Mouse (Mus musculus): ENCODE data around the gene Map4k1. TPM values are rescaled to one million over a fixed set of nuclear protein-coding genes. Genes with fewer than 3 reads are reported as not detected.

Map4k1 gene
- total RNA-seq, 1 experiment from 2014 or later: 1.1 TPM

DNA sequence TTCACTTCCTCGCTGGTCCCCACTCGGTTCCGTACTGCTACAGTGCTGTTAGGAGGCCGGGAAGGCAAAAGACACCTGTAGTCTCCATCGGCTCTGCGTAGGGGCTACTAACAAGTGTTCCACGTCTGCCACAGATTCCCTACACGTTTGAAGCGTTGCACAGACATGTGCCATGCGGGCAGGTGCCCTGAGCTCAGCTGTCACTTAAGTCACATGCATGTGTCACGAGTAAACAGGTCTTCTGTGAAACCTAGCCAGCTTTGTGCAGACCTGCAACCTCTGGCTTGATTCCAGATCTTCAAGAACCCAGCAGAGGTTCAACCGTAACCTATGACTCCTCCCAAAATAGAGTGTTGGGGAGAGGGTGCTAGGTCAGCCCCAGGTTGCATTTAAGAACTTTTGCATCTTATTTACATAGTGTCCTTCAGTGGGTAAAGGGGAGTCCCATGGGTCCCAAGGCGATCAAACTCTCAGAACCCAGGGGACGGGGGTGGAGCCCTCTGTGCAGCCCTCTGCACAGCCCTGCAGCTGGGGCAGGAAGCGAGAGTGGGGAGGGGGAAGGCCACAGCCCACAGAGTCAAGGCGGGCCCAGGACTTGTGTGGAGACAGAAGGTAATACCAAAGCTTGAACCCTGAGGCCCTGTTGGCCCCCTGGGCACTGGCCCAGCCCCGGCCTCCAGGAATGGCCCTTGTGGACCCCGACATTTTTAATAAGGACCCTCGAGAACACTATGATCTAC lies 594 bp downstream of the Map4k1 start:
- DNase-seq: no peak

DNA sequence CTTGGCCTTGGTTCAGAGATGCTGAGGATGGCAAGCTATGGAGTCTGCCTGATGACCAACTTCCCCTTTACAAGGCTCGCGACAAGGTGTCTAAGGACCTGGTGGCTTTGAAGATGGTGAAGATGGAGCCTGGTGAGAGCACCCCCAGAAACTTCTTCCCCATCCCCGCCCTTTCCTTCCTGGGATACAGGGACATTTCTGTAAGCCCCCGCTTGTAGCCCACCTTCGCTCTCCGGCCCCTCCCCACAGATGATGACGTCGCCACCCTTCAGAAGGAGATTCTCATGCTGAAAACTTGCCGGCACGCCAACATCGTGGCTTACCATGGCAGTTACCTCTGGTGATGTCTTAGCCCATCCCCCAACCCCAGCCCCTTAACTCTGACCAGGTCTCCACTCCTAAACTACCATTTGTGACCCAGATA lies 1.3 kb downstream of the Map4k1 start:
- no peak for DNase-seq

DNA sequence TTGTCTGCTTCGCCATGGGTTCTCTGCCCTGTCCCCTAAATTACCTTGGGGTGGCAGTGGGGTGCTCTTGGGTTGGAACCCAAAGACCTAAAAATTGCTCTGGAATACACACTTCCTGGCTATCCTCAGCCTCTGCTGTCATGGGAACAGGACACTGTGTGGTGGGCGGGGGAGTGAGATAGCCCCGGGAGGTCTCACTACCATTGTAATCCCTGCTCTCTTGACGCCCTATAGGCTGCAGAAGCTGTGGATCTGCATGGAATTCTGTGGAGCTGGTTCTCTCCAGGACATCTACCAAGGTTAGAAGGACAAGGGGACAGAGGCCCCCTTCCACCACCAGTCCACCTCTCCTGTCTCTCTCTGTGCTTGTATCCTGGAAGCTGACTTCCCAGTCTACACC lies 2.0 kb downstream of the Map4k1 start:
- DNase-seq: no peak

DNA sequence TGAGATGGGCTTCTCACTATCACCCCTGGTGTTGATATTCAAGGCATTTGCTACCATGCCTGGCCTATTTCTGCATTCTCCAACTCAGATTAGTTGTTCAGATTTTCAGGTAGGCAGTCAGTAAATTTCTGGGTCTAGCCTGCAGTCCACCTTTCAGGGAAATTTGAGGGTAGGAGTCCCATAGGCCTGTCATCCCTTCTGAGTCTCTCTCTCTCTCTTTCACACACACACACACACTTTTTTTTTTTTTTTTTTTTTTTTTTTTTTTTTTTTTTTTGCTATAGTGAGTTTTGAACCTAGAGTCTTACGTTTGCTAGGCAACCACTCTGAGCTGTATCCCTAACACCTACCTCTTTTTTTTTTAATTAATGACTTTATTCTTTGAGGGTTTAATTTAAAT lies 2.6 kb downstream of the Map4k1 start:
- DNase-seq: no peak

DNA sequence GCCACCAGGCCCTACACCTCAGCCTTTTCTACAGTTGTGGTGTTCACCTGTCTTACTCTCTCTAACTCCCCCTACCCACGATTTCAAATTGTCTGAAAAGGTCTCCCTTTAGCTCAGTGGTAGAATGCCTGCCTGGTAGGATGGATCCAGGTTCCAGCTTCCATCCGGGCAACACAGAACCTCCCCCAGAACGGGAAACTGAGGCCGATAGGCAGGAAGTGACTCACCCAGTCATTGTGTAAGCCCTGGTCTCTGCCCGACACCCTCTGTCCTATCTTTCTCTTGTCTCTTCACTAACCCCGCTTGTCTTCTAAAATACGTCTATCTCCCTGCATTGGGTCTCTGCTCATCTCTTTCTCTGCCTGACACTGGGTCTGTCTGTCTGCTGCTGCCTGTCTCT lies 3.4 kb downstream of the Map4k1 start:
- no peak for DNase-seq

DNA sequence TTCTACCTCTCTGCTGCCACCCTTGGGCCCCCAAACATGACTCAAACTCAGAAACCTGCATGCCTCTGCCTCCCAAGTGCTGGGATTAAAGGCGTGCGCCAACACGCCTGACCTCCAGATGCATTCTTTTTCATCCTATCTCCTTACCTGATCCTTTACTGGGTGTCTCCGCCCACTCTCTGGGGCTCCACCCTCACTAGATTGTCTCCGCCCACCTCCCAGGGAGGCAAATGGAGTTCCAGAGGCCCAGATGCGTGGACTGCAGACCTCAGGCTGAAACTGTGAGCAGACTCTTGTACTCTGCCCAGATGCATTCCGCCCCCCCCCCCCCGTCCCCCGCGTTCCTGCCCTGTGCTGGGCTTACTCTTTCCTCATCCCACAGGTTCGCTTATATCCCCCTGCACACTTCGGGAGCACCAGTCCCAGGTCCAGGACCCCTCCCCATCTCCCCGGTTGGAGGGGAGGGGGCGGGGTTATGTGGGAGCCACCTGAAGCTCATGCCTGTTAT lies 9.0 kb downstream of the Map4k1 start:
- no peak for DNase-seq

DNA sequence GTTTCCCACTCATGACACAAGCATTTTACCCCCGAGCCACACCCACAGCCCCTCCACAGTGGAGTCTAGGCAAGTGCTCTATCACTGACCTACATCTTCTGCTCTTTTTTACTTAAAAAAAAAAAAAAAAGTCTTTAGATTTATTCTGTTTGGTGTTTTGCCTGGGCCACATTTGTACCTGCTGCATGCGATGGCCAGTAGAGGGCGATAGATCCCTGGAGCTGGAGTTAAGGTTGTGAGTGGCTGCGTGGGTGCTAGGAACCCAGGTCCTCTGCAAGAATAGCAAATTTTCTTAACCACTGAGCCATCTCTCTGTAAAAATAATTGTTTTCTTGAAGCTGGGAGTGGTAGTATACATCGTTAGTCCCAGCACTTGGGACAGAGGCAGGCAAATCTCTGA lies 9.8 kb downstream of the Map4k1 start:
- no peak for DNase-seq

DNA sequence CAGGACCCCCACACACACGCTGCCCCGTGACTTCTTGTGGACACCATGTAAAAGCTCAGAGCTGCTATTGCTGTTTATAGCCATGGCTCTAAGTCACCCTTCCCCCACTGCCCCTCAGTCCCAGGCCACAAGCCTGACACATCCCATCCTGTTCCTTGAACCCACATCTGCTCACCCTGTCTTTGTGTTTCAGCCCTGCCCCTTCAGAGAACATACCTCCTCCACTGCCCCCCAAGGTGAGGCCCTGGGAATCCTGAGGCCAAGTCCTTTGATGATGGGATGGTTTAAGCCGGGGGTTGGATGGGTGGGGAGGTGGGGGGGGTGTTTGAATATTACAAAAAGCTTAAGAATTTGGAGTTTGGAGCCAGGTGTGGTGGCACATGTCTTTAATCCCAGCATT lies 11.1 kb downstream of the Map4k1 start:
- DNase-seq: no peak

DNA sequence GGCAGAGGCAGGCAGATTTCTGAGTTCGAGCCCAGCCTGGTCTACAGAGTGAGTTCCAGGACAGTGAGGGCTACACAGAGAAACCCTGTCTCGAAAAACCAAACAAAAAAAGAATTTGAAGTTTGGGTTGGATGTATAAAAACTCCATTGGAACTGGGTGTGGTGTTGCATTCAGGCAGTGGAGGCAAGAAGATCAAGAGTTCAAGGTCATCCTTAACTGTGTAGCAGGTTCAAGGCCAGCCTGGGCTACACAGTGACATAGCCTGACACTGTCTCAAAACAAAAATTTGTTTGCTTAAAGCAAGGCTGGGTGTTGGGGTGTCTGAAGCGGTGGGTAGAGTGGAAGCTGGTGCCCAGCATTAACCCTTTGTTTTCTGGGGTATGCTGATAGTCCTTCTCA lies 11.6 kb downstream of the Map4k1 start:
- DNase-seq: no peak

DNA sequence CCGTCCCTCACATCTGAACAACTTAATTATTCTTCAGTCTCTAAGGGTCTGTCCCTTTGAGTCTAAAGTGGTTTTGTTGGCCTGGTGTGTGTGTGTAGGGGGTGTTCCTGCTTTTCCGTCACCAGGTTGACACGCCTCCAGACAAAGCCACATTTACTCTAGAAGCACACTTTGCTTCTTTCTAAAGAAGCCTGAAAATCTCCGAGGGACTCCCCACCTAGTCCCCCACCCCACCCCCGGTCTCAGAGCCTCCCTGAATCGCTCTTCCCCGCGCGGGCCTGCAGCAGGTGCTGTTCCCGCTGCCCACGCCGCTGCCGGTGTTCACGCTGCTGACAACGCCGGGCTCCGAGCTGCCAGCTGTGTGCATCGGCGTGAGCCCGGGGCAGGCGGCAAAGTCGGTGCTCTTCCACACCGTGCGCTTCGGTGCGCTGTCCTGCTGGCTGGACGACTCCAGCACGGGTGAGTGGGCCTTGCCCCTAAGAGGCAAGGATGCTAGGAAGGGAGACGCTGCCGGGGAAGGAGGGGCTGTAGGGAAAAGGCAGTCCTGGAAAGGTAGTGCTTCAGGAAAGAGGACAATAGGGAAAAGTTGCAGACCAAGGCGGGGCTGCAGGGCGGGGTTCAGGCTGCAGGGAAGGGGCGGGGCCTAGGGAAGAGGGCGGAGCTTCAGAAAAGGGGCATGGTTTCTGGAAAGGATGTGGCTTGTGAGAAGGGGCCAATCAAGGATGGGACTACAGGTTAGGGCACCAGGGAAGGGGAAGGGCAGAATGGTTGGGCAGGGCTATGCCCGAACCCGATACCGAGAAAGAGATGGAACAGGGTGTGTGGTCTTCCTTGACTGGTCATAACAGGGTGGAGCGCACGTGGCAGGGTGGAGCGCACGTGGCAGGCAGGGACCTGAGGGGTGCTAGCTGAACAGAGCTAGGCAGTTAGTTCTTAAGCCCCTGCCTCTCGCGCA lies 19.1 kb downstream of the Map4k1 start:
- DNase-seq: peak; percentile 43

DNA sequence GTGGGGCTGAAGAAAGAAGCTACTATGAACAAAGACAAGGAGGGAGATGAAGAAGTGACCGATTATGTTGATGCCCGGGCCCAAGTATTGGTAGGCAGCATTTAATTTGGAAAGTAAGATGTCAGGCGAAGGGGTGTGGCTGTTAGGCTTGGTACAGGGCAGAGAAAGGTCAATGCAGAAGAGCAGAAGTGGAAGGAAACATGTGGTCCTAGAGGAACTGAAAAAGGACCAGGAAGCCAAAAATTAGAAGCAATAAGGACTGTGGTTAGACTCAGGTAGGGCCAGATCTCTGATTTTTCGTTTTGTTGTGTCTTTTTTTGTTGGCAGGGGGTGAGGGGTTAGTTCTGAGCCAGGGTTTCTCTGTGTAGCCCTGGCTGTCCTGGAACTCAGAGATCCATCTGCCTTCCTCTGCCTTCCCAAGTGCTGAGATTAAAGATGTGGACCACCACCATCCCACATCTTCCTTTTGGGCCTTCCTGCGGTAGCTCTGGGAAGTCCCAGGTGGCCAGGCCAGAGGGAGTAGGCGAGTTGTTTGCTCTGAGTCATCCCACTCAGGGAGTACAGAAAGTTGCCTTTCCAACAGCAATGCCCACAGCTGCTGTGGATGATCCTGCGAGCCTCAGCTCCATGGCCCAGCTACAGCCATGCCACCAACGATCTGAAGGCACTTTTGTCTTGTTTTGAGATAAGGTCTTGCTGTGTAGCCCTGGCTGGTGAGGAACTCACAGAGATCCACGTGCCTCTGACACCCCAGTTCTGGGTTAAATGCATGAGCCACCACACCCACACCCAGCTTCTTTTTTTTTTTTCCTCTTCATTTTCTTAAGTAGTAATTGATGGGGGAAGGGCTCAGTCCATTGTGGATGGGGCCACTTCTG lies 25.6 kb downstream of the Map4k1 start:
- no peak for DNase-seq

DNA sequence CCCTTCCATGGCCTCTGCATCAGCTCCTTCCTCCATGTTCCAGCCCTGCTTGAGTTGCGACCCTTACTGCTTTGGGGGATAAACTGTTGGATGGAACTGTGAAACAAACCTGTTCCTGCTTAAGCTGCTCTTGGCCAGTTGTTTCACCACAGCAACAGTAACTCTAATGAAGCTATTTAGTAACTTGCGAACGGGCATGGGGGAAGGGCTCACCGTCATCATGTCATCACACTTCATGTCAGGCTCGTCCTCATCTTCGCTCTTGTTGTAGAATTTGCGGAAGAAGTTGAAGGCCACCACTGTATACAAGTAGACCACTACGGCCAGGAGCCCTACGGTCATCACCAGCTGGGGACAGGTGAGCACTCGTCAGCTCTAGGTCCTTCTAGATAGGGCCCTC lies 26.3 kb downstream of the Map4k1 start:
- no peak for DNase-seq

DNA sequence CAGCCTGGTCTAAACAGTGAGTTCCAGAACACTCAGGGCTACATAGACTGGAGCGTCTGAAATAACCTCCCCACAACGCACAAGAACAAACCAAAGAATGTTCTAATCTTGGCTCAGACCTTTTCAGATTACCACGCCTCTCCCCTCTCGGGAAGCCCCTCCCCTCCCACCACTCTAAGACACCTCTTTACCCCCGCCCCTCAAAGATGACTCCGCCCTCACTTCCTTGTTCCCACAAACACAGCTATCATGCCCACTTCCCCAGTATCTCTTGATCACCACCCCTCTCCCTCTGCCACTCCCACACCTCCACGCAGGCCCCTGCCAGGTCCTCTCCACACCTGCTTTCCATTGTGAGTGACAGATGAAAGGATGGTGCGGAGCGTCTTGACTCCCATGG lies 26.9 kb downstream of the Map4k1 start:
- DNase-seq: no peak

DNA sequence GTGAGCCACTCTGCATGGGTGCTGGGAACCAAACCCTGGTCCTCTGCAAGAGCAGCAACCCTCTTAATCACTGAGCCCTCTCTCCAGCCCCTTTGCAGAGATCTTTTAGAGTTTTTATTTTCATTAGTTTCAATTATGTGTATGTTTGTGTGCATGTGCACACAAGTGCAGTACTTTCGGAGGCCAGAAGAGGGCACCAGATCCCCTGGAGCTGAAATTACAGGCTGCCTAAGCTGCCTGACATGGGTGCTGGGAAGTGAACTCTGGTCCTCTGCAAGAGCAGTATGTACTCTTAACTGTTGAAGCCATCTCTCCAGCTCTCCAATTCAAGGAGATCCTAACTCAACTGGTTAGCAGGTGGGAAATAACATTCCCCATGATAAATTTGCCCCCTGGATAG lies 33.1 kb downstream of the Map4k1 start:
- DNase-seq: no peak

DNA sequence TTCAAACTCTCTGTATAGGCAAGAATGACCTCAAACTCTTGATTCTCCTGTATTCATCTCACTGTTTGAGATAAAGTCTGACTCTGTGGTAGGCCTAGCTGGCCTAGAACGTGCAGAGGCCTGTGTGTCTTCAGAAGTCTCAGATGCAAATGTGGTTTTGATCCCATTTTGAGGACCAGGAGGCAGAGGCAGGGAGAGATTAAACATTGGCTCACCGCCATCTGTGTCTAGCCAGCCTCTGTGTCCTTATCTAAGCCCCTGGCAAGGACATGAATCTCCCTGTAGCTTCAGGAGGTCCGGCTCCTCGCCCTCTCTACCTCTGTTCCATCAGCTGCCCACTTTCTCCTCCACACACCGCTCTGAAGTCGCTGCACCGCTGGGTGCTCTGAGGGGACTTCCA lies 34.6 kb downstream of the Map4k1 start:
- no peak for DNase-seq

DNA sequence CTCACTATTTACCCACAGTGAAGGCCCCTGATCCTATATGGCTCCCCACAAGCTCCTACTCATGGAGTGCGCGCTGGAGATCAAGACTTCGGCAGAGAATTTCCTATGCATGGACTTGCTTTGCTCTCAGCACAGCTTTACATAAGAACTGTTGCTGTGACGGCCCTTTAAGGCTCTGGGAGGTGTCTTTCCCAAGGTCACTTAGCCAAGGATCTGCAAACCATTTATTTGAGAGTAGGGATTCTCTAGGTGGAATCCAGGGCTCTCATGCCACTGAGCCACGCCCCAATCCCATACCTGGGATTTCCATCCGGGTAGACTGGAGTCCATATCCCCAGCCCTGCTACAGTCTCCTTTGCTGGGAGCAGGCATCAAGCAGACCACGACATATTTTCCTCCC lies 35.4 kb downstream of the Map4k1 start:
- no peak for DNase-seq

DNA sequence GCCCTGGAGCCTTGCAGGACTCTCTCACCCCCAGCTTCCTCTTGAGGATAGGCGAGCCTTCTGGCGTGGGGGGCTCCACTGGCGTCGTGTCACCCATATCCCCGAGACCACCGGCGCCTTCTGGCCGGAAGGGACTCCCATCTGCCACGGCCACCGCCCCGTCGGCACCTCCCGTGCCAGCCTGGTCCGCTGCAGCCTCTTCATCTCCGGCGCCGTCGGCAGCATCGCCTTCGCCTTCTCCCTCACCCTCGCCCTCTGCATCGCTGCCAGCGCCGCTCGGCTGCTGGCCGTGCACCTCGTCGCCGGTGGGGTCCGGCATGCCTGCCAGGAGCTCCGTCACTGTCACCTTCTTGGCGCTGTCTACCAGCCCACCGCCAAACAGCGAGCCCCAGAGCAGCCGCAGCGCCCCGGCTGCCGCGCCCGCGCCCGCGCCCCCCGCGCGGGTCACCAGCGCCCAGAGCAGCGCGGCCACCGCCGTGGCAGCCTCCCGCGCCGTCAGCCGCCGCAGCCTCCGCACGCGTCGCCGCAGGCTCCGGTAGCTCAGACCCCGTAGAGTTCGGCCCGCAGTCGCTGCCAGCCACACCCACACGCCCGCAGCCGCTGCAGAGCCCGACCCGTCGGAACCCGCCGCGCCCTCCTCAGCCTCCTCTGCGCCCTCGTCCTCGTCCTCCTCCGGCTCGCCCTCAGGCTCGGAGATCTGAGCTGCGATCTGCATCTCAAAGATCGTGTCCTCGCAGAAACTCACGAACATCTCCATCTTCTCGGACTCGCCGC lies 37.8 kb downstream of the Map4k1 start:
- DNase-seq: no peak

DNA sequence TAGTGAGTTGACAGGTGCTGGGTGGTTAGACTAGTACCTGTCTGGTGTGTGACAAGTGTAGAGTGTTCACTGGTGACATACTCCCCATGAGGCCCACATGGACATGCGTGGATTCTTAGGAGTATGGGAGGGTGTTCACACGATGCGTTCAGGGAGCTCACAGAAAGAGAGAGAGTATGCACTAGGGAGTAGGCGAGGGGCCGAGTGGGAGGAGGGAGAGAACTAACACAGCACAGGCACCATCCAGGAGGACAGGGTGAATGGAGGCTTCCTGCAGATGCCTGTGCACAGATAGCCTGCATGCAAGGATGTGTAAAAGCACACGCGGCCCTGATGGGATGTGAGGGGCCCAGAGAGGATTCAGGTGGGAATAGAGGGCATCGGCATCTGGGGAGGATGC lies 40.6 kb downstream of the Map4k1 start:
- no peak for DNase-seq

DNA sequence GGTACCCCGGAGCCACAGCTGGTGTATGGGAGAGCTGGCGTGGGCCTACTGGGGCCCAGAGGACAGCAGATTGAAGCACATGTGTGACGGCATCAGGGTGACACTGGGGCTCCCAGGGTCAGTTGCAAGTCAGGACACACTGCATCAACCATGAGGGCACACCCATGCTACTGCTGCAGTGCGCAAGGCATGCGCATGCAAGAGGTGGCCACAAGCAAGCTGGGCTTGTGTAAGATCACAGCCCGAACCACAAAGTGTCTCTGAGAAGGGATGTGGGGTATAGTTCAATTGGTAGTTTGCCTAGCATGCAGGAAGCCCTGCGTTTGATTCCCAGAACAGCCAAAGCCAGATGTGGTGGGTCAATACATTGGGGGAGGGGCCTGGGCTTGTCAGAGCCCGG lies 41.7 kb downstream of the Map4k1 start:
- DNase-seq: no peak

DNA sequence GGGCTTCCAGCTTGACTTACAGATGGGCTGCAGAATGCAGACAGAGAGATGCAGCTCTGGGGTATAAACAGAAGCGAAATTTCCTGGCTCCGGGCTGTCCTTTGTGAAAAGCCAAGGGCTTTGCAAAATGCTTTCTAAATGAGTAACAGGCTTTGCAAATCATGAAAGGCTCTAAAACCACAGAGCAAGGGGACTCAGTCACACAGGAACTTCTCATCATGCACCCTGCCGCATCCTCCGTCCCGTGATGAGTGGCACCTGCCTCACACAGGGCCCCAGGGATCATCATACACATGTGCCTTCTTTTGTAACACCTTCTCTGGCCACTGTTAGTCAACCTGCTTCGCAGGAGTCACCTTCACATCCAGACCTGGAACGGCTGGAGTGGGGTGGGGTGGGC lies 43.7 kb downstream of the Map4k1 start:
- DNase-seq: no peak

DNA sequence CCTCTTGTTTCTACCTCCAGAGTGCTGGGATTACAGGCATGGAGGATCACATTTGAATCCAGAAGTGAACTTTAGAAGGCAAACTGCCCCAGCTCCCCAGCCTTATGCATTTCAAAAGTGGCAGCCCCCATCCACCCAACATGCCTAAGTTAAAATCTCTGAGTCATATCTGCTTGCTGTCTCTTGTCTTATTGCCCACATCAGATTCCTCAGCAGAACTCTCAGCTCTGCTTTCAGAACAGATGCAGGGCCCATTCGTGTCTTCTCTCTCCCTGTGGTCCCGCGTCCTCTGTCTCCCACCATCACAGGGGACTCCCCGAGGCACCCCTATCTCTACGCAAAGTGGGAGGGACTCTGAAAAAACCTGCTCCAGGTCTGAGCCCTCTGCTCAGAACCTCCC lies 44.3 kb downstream of the Map4k1 start:
- DNase-seq: no peak

DNA sequence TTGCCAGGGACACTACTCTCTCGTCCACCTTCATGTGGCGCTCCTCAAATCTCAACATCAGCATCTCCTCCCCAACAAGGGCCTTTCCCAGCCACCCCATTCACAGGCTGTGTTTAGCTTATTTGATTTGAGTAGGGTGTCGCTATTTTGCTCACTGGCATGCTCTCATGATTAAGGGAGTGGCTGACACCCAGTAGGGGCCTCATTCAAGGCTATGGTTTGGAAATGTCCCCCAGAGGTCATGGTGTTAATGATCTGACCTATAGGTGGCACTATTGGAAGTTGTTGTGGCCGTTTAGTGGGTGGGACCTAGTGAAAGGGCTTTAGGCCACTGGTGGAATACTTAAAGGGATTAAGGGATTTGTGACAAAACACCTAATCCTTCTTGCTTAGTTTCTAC lies 45.0 kb downstream of the Map4k1 start:
- no peak for DNase-seq

All from adrenal gland, postnatal 25 days (tissue).